Mouse (Mus musculus) adrenal gland, postnatal 36 days (tissue): ENCODE results near the gene Fndc7. TPM values are rescaled to one million over a fixed set of nuclear protein-coding genes. Genes with fewer than 3 reads are reported as not detected.

ENCODE experiments used
- total RNA-seq, 2 experiments: library from RNA; stranded (reverse); gene quantifications; 2 replicates each; pipeline ENCODE4 v1.2.3; 2021

Gene Fndc7
- total RNA-seq, 2 experiments from 2014 or later, result 0.17 to 0.40 TPM

Other genes starting within 250 kb of the Fndc7 start
- 10 to 100 TPM; 35.9 to 41.7 TPM for gene Clcc1, start 236.1 kb downstream of the Fndc7 start, total RNA-seq
- 1 to 10 TPM; 3.3 to 3.6 TPM for gene Gpsm2, start 167.7 kb downstream of the Fndc7 start, total RNA-seq
- gene Aknad1, start 150.3 kb downstream of the Fndc7 start, total RNA-seq, result not detected
- 10 to 100 TPM; 48.9 to 61.5 TPM for gene Stxbp3, start 49.5 kb downstream of the Fndc7 start, total RNA-seq
- gene Prpf38b, start 21.7 kb upstream of the Fndc7 start, total RNA-seq, result 10 to 100 TPM; 42.2 to 64.7 TPM
- not detected for gene Henmt1, start 49.9 kb upstream of the Fndc7 start, total RNA-seq
- not detected for gene Gm9857, start 50.4 kb upstream of the Fndc7 start, total RNA-seq
- 1 to 10 TPM; 9.3 to 9.7 TPM for gene Fam102b, start 137.6 kb upstream of the Fndc7 start, total RNA-seq
- gene Slc25a54, start 190.5 kb upstream of the Fndc7 start, total RNA-seq, result not detected
- gene Slc25a24, start 233.1 kb upstream of the Fndc7 start, total RNA-seq, result 10 to 100 TPM; 58.7 to 78.0 TPM